Mouse (Mus musculus) cortical plate, adult 2 months (tissue): ENCODE results near the gene Luzp2. TPM values are rescaled to one million over a fixed set of nuclear protein-coding genes. Genes with fewer than 3 reads are reported as not detected.
"Not testable (repeated sequence)": the region's sequence is repeated elsewhere in the genome, so short reads cannot be mapped to it uniquely, and the experiment has no call there.

Experiments
- H3K27ac ChIP-seq: fragments of 200-500 bp; 2 replicates; pipeline ENCODE4 v1.5.1; 2012; ENCODE audit warnings: low read length, control low read depth, inconsistent platforms; ENCODE audit not compliant: insufficient read depth
- H3K4me1 ChIP-seq: fragments of 200-500 bp; 2 replicates; pipeline ENCODE4 v1.6.1; 2011; ENCODE audit warnings: low read length; ENCODE audit not compliant: control insufficient read depth, insufficient read depth
- H3K4me3 ChIP-seq: fragments of 200-500 bp; 2 replicates; pipeline ENCODE4 v1.5.1; 2011; ENCODE audit warnings: mild to moderate bottlenecking, low read length, control low read depth; ENCODE audit not compliant: insufficient read depth
- CTCF ChIP-seq: fragments of 200-500 bp; IDR thresholded peaks from 2 replicates; pipeline ENCODE4 v1.5.1; 2011; ENCODE audit warnings: mild to moderate bottlenecking, control low read depth, low read length; ENCODE audit not compliant: insufficient read depth; ENCODE audit errors: extremely low read depth
- POLR2A ChIP-seq: fragments of 200-500 bp; IDR thresholded peaks from 2 replicates; pipeline ENCODE4 v1.6.1; 2011; ENCODE audit warnings: mild to moderate bottlenecking, low read length, control low read depth; ENCODE audit not compliant: insufficient read depth; ENCODE audit errors: extremely low read depth
- polyA plus RNA-seq: library from polyadenylated mRNA; depleted of rRNA; stranded (reverse); fragments of >200 nt; gene quantifications from 2 replicates; pipeline ENCODE4 v1.2.3, GENCODE M21; 2012

The Luzp2 gene
- polyA plus RNA-seq, 1 experiment = 64.3 TPM

- H3K4me1 ChIP-seq = no peaks in the 10 kb centered on the region
- no peak overlapping the region for H3K27ac ChIP-seq
- no peak overlapping the region for H3K4me3 ChIP-seq
- TF ChIP-seq CTCF (no peak), POLR2A (no peak)
These were observed 145.3 kb downstream of the Luzp2 start for GRCm38 (mm10) chr7:54980585-54980984.

- Histone ChIP-seq H3K4me3 (no peak overlapping the region), H3K27ac (no peak overlapping the region)
- TF ChIP-seq POLR2A (no peak), CTCF (no peak)
These were observed 165.1 kb downstream of the Luzp2 start for GRCm38 (mm10) chr7:55000397-55000796.

GRCm38 (mm10) chr7:55009173-55009771, 174.0 kb downstream of the Luzp2 start:
- H3K4me1 ChIP-seq = no peaks in the 10 kb centered on the region

More at GRCm38 (mm10) chr7:55000397-55000796, 165.1 kb downstream of the Luzp2 start:
- H3K4me1 ChIP-seq = no peaks in the 10 kb centered on the region

DNA sequence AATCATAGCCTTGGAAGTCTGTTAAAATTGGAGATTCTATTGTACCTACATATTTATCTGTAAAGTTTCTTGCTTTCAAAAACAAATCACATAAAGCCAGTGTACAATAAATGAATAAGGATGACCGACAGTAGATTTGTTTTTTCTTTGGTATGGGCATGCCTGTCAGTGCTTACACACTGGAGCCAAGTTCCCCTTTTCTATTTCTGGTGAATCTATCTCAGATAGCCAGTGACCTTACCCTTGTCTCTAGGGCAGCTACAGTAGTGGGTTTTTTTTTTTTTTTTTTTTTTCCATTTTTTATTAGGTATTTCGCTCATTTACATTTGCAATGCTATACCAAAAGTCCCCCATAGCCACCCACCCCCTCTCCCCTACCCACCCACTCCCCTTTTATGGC, 298.6 kb downstream of the Luzp2 start:
- not testable (repeated sequence) for H3K4me1 ChIP-seq, H3K27ac ChIP-seq, H3K4me3 ChIP-seq

More at GRCm38 (mm10) chr7:55009173-55009771, 174.0 kb downstream of the Luzp2 start:
- TF ChIP-seq CTCF = no peak
- no peak for TF ChIP-seq POLR2A
- H3K4me3 ChIP-seq = no peak overlapping the region
- H3K27ac ChIP-seq = no peak overlapping the region

DNA sequence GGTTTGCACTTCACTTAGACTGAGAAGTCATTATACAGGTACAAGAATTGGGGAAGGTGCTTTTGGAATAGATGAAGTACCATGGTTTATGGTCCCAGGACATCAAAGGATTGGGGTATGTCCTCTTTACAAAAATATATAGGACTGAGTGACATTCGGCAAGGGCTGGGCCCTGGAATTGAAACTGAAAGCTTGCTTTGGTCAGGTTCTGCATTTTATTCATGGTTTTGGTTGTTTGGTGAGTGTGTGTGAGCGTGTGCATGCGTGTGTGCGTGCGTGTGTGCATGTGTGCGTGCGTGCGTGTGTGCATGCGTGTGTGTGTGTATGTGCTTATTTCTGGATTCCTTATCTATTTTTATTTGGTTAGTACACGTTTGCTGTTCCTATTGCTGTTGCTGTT, 353.6 kb downstream of the Luzp2 start:
- H3K4me3 ChIP-seq = no peak overlapping the region
- TF ChIP-seq POLR2A (no peak), CTCF (no peak)
- H3K4me1 ChIP-seq = peaks cover 2% of the 10 kb centered on the region
- H3K27ac ChIP-seq = no peak overlapping the region

- Histone ChIP-seq H3K27ac (no peak overlapping the region), H3K4me3 (no peak overlapping the region), H3K4me1 (peaks cover 2% of the 10 kb centered on the region)
- TF ChIP-seq CTCF (no peak), POLR2A (no peak)
These were observed 354.2 kb downstream of the Luzp2 start for GRCm38 (mm10) chr7:55189496-55189895.

- Histone ChIP-seq H3K27ac (no peak overlapping the region), H3K4me3 (no peak overlapping the region), H3K4me1 (peaks cover 2% of the 10 kb centered on the region)
- TF ChIP-seq POLR2A = no peak
These were observed 355.4 kb downstream of the Luzp2 start for GRCm38 (mm10) chr7:55190655-55191054.

DNA sequence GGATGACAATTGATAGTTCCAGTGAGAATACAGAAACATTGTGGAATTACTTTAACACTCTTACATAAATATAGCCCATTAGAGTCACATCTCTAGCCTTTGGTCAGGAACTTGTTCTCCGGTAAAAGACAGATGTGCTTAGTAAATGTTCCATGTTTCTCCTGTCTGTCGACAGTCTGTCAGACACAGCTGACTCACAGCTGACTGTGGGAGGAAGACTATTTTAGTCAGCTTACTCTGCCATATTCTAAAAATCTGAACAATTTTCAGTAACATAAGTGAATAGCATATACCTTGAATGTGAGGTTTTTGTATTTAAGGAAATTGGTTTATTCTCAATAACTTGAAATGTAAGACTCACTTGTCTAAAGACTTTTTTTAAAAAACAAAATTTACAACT, 363.5 kb downstream of the Luzp2 start:
- TF ChIP-seq POLR2A = no peak
- no peak for TF ChIP-seq CTCF
- no peaks in the 10 kb centered on the region for H3K4me1 ChIP-seq
- H3K27ac ChIP-seq = no peak overlapping the region
- H3K4me3 ChIP-seq = no peak overlapping the region

- no peak for TF ChIP-seq POLR2A
- TF ChIP-seq CTCF = no peak
- Histone ChIP-seq H3K4me1 (no peaks in the 10 kb centered on the region), H3K4me3 (no peak overlapping the region), H3K27ac (no peak overlapping the region)
These were observed 387.7 kb downstream of the Luzp2 start for GRCm38 (mm10) chr7:55222997-55223396.

DNA sequence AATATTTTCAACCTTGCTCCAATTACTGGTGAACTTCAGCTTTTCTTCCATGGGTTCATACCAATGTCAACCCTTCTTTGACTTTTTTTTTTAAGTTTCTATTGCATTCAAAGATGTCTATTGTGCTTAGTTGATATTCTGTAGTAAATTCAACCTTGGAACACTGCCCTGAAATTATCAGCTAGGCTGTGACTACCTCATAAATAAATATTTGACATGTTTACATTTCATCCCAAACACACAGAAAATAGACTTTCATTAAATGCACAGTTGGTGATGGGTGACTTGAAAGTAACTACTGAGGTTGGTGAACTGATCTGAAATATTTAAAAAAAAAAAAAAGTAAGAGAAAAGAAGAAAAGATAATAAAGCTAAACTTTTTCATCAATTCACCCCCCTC, 394.1 kb downstream of the Luzp2 start:
- no peak overlapping the region for H3K27ac ChIP-seq
- no peaks in the 10 kb centered on the region for H3K4me1 ChIP-seq
- no peak overlapping the region for H3K4me3 ChIP-seq
- TF ChIP-seq POLR2A = no peak
- TF ChIP-seq CTCF = no peak
